Mouse (Mus musculus) liver, adult (tissue): Measurements from ENCODE around the gene Alox12.

Experiments
- GATA4 ChIP-seq: IDR thresholded peaks from 2 replicates; pipeline ENCODE4 v1.6.1; 2014; ENCODE audit warnings: mild to moderate bottlenecking, low read length; ENCODE audit not compliant: insufficient replicate concordance

The Alox12 gene

GRCm38 (mm10) chr11:70259035-70259434 lies 3.9 kb upstream of the Alox12 start:
- no peak for TF ChIP-seq GATA4

GRCm38 (mm10) chr11:70254337-70254736 lies 816 bp downstream of the Alox12 start:
- TF ChIP-seq GATA4: no peak

- peak; percentile 92; the same call in 1 of the 2 replicates for TF ChIP-seq GATA4
Observed at GRCm38 (mm10) chr11:70251853-70252252, 3.3 kb downstream of the Alox12 start.

- TF ChIP-seq GATA4: no peak
Observed at GRCm38 (mm10) chr11:70250150-70250549, 5.0 kb downstream of the Alox12 start.

- no peak; the same call in 1 of the 2 replicates for TF ChIP-seq GATA4
Observed at GRCm38 (mm10) chr11:70247136-70247845, 7.9 kb downstream of the Alox12 start.

GRCm38 (mm10) chr11:70242591-70242990 lies 12.6 kb downstream of the Alox12 start:
- no peak for TF ChIP-seq GATA4

GRCm38 (mm10) chr11:70239541-70240279 lies 15.4 kb downstream of the Alox12 start, which contains the start of the genes Gm21988 and Rnasek:
TSS of gene Gm21988 (minus strand) at chr11:70239830.
TSS of gene Rnasek (minus strand) at chr11:70239842.
- TF ChIP-seq GATA4: peak; percentile 92; the same call in 1 of the 2 replicates

- TF ChIP-seq GATA4: no peak
Observed at GRCm38 (mm10) chr11:70238591-70239440, 16.3 kb downstream of the Alox12 start.

- no peak for TF ChIP-seq GATA4
Observed at GRCm38 (mm10) chr11:70237457-70238167, 17.5 kb downstream of the Alox12 start, which contains the start of gene 0610010K14Rik. TSS of gene 0610010K14Rik (minus strand) at chr11:70237914.

- no peak for TF ChIP-seq GATA4
Observed at GRCm38 (mm10) chr11:70236717-70237116, 18.4 kb downstream of the Alox12 start.

- TF ChIP-seq GATA4: no peak
Observed at GRCm38 (mm10) chr11:70235254-70235900, 19.8 kb downstream of the Alox12 start.

- TF ChIP-seq GATA4: no peak
Observed at GRCm38 (mm10) chr11:70234497-70234896, 20.7 kb downstream of the Alox12 start.

GRCm38 (mm10) chr11:70234037-70234436 lies 21.1 kb downstream of the Alox12 start:
- no peak for TF ChIP-seq GATA4

GRCm38 (mm10) chr11:70233016-70233415 lies 22.1 kb downstream of the Alox12 start:
- no peak for TF ChIP-seq GATA4
